Mouse (Mus musculus) CD4-positive naive resting alpha-beta T cell, adult 57 days (primary cell): ENCODE data around the gene Il31. TPM values are rescaled to one million over a fixed set of nuclear protein-coding genes. Genes with fewer than 3 reads are reported as not detected.

ENCODE experiments used
- total RNA-seq: library from RNA; stranded (reverse); gene quantifications from one replicate; pipeline ENCODE4 v1.2.4, GENCODE M21; 2023

The Il31 gene
- not detected for total RNA-seq

DNA sequence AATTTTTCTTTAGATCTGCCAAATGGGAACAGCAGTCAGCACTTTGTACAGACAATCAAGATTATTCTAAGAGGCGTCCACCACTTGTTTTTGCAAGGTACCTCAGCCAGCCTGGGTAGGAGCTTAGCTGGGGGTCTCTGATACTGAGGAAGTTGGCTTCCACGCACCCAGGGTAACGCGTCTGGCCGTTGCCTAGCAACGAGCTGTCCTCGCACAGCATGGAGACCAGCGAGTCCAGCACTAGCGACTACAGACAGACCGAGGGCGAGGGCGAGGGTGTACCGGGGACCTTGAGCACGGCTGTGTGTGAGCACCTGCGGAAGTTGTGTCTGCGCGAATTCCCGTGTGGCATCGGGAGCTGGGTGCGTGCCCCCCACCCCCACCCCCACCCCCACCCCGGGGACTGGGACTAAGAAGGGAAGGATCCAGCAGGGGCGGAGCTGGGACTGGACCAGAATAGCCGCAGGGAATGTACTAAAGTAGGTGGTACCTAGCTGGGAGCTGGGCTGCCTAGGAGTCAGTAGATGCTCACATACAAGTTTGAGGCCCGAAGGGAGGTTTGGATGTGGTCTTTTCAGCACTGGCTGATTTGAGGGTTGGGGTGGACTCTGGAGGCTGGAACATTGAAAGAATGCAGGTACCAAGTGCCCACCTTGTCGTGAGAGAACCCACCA is at the start of gene Il31, which contains the start of gene Lrrc43:
Gene Il31 (minus strand): TSS at position 378 of the 674 bp plus-strand sequence.
Gene Lrrc43 (plus strand): TSS at position 194 of the 674 bp plus-strand sequence.

GRCm38 (mm10) chr5:123525281-123525680 is 36.0 kb upstream of the Il31 start, which contains the start of gene Gm49027:
Gene Gm49027 (minus strand): TSS chr5:123525488.

DNA sequence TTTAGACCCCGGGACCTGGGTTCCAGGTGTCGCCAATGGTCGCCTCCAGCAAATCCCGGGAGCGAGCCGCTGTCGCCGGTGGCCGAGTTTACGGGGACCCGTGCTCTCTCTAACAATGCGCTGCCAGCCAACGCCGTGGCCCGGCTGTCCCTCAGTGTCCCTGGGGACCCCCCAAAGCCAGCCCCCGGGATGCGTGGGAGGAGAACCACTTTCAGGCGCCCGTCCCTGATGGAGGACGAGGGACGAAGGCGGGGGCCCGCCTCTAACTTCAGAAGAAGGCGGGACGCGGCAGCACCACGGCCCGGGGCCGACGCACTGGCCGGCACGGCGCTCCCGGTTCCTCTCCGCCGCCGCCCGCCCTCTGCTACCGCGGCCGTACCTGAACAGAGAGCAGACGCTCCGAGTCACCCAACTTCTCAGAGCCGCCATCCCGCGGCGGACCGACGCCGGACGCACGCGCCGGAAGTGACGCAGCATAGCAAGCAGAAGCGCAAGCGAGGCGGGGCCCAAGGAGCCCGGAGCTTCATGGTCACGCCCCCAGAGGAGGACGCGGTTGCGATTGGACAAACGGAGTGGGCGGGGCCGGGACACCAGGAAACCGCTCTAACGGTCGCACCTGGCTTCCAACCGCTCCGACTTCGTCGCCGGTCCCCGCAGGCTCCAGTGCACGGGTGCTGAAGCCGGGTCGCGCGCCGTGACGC is 34.6 kb upstream of the Il31 start, which contains the start of gene Diablo:
Gene Diablo (minus strand): TSS at position 485 of the 701 bp plus-strand sequence.

DNA sequence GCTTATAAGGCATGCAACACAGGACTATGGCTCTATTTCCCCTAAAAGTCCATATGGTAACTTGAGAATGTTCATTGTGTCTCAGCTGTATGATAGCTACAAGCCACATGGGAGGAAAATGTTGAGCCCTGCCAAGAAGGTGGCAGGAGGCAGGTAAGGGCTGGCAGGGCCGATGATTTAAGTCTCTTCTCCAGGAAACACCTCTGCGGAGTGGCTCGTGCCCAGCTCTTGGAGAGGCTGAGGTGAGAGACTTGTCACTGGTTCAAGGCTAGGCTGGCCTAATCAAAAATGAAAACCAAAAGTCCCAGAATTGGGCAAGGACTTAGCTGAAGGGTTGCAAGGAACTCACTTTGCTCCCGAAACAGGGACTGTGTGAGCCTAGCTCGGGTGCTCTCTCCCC is 20.9 kb upstream of the Il31 start, which contains the start of gene B3gnt4:
Gene B3gnt4 (plus strand): TSS at position 301 of the 400 bp plus-strand sequence.

Other genes with a start within 250 kb of the Il31 start
- 2.9 TPM for gene Wdr66, start 237.4 kb downstream of the Il31 start, total RNA-seq
- 15.4 TPM for gene Bcl7a, start 145.7 kb downstream of the Il31 start, total RNA-seq
- gene Mlxip, start 94.7 kb downstream of the Il31 start, total RNA-seq, result 87.5 TPM
- gene Lrrc43, start 184 bp downstream of the Il31 start, total RNA-seq, result not detected
- not detected for gene B3gnt4, start 21.0 kb upstream of the Il31 start, total RNA-seq
- 55.7 TPM for gene Diablo, start 34.7 kb upstream of the Il31 start, total RNA-seq
- 4.8 TPM for gene Gm49027, start 36.0 kb upstream of the Il31 start, total RNA-seq
- 49.0 TPM for gene Vps33a, start 83.5 kb upstream of the Il31 start, total RNA-seq
- 99.2 TPM for gene Clip1, start 195.1 kb upstream of the Il31 start, total RNA-seq
- gene Zcchc8, start 231.6 kb upstream of the Il31 start, total RNA-seq, result 78.7 TPM